Mouse (Mus musculus) lung, postnatal 14 days (tissue): ENCODE measurements around the gene Dgkh.

ENCODE experiments used
- DNase-seq: peaks from one replicate; pipeline ENCODE4 v3.0.0; 2021

Dgkh gene

GRCm38 (mm10) chr14:78716035-78716434, 16.5 kb downstream of the Dgkh start:
- DNase-seq: no peak

DNA sequence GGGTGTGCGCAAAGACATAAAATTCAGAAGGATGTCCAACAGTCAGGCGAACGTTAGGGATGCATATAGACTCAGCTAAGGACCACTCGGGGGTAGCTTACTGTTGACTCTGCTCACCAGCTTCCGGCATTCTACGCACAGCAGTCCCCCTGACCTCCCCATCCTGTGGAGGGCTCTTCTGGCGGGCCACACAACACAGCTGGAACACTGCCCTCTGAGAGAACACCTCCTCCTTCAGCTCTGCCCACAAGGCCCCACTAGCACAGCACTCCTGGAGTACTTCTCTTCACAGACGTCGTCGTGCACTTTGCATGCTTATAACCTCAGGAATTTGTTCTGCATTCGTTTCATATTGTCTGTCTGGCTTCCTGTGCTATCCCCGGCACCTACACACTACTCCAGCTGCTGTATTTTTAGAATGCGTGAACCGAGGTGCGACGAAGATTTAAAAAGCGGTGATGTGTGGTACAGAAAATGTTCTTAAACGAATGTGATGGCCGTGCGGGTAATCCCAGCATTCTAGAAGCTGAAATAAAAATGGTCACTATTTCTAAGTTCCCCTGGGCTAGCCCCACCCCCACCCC, 19.9 kb downstream of the Dgkh start:
- DNase-seq: no peak

DNA sequence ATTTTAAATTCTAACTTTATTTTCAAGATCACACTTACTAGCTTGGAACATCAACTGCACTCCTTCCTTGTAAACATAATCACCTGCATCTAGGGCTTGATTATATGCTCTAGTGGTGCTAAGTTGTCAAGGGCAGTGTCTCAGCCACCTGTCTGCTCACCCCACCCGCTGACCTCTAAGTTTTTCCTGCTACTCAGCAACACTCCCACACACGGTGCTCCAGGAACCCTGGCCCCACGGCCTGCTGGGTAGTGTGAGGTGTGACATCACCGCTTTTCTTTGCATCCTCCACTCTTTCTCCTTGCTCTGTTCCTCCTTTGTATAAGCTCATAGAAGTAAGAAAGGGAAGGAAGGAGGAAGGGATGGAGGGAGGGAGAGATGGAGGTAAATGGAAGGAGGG, 21.9 kb downstream of the Dgkh start:
- no peak for DNase-seq

GRCm38 (mm10) chr14:78705616-78706015, 27.0 kb downstream of the Dgkh start:
- DNase-seq: no peak

- no peak for DNase-seq
Measured at GRCm38 (mm10) chr14:78703989-78704388, 28.6 kb downstream of the Dgkh start.

DNA sequence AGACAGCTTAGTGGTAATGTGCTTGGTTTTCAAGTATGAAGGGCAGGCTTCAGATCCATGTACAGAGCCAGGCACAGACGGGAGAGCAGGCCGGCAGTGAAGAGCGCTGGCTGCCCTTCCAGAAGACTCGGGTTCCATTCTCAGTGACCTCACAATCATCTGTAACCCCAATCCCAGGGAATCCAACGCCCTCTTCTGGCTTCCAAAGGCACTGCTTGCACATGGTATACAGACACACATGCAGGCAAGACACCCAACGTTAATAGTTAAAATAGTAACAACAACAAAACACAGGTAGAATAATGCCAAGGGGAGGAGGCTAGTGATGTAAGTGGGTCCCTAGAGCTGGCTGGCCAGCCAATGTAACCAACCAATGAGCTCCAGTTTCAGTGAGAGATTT, 29.2 kb downstream of the Dgkh start:
- DNase-seq: no peak

GRCm38 (mm10) chr14:78702048-78702447, 30.5 kb downstream of the Dgkh start:
- no peak for DNase-seq

- no peak for DNase-seq
Measured at GRCm38 (mm10) chr14:78701501-78701900, 31.1 kb downstream of the Dgkh start.

- no peak for DNase-seq
Measured at GRCm38 (mm10) chr14:78701087-78701486, 31.5 kb downstream of the Dgkh start.

GRCm38 (mm10) chr14:78699634-78700033, 32.9 kb downstream of the Dgkh start:
- no peak for DNase-seq

DNA sequence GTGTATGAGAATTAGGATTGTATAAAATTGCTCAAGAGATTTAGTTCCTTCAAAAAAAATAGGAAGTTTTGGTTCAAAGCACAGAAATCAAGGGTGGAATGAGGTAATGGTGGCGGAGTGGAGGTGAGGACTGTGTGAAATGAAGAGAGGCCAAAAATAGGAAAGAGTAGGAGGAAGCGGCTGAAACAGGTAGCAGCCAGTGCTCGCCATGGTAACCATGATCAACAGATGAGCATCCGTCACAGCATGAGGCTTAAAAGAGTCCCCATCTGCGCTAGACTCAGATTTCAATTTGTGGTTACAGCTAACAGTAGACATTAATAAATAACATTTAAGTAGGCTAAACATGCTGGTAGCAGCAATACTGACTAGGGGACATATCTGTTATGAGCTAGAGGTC, 33.4 kb downstream of the Dgkh start:
- DNase-seq: no peak

DNA sequence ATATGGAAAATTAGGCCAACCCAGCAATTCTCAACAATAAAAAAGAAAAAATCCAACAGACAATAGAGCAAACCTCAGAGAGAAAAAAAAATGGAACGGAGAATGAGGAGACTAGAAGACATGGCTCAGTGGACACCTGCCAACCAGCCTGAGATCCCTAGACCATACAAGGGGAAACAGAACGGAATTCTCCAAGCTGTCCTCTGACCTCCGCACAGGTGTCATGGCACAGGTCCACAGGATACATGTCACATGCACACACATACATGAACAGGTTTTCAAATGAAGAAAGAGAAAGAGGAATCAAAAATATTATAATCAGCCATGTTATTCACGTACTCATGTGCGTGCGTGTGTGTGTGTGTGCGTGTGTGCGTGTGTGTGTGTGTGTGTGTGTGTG, 38.5 kb downstream of the Dgkh start:
- DNase-seq: no peak

DNA sequence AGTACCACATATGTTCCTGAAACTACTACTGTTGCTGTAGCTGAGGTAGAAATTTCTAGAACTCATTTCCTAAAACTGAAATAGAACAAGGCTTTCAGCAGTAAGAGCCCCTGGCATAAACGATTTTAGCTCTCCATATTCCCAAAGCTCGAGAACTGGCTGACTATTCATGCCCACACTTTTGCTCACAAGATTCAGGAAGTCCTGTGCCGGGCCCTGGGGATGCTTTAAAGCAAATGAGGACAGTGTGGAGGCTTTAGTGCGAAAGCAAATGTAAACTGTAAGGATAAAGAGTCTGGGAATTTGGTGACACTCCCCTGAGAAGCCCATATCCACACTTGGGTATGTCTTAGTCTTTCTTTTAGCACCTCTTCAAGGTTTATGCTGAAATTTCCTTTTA, 40.0 kb downstream of the Dgkh start:
- DNase-seq: no peak

DNA sequence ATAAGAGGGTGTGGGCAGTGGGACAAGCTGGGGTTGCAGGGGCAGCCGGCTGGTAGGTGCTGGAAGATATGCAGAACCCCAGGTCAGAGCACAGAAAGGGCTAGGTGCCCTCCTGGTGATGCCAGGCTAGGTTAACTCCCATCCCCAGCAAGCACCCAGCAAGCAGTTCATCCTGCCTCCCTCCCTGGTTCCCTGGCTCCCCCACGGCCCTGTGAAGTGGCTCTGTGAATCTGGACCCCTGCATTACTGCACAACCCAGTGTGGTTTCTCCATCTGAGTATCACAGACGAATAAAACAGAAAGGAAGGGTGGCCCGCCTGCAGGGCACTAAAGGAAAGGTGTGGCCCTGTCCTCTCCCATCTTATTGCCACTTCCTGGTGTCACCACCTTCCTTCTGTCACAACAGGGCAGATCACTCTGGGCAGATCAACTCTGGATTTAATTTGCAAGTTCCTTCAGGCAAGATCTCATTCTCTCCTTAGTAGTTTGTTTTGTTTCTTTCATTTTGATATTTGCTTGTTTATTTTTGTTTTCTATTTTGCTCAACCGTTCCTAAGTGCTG, 40.6 kb downstream of the Dgkh start:
- DNase-seq: peak; percentile 30

GRCm38 (mm10) chr14:78690883-78691282, 41.7 kb downstream of the Dgkh start:
- no peak for DNase-seq

- no peak for DNase-seq
Measured at GRCm38 (mm10) chr14:78690387-78690786, 42.2 kb downstream of the Dgkh start.

GRCm38 (mm10) chr14:78689950-78690349, 42.6 kb downstream of the Dgkh start:
- DNase-seq: no peak

GRCm38 (mm10) chr14:78687716-78688115, 44.9 kb downstream of the Dgkh start:
- DNase-seq: peak; percentile 39

- no peak for DNase-seq
Measured at GRCm38 (mm10) chr14:78686701-78687100, 45.9 kb downstream of the Dgkh start.

- DNase-seq: peak; percentile 24
Measured at GRCm38 (mm10) chr14:78684171-78684570, 48.4 kb downstream of the Dgkh start.

- no peak for DNase-seq
Measured at GRCm38 (mm10) chr14:78678981-78679380, 53.6 kb downstream of the Dgkh start.

DNA sequence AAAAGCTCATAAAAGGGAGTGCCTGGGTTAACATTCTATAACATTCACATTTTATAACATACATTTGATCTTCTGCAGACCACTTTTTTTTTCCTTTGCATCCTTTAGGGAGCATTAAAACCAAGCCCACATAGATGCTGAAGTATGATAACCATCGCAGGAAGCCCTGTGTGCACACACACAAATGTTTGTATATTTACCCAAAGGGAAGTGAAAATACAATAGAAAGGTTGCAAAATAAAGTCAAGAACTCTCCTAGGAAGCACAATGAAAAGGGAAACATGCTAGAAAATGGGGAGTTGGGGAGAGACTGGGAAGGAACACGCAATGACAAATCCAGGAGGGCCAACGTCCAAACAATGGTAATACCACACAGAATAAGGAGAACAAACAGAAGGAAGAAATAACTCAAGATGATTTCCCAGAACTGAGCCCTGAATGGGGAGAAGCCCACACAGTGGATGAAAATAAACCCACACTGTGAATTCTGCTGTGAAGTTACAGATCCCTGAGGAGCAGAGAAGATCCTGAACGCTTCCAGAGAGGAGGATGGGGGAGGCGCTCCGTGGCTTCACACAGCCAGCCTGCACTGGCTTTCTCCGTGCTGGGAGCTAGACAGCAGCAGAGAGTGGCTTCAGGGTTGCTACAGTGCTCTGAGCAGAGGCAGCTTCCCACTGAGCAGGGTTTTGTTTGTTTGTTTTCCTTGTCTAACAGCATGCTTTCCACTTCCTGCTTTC, 54.6 kb downstream of the Dgkh start:
- no peak for DNase-seq

- DNase-seq: no peak
Measured at GRCm38 (mm10) chr14:78676457-78676856, 56.1 kb downstream of the Dgkh start.

GRCm38 (mm10) chr14:78674606-78675005, 58.0 kb downstream of the Dgkh start:
- no peak for DNase-seq

GRCm38 (mm10) chr14:78669986-78670385, 62.6 kb downstream of the Dgkh start:
- DNase-seq: no peak
